Mouse (Mus musculus): ENCODE measurements around the gene Gabpb2. TPM values are rescaled to one million over a fixed set of nuclear protein-coding genes. Genes with fewer than 3 reads are reported as not detected.

Gene Gabpb2
- total RNA-seq, 2 experiments from 2014 or later, result 6.3 to 13.4 TPM

DNA sequence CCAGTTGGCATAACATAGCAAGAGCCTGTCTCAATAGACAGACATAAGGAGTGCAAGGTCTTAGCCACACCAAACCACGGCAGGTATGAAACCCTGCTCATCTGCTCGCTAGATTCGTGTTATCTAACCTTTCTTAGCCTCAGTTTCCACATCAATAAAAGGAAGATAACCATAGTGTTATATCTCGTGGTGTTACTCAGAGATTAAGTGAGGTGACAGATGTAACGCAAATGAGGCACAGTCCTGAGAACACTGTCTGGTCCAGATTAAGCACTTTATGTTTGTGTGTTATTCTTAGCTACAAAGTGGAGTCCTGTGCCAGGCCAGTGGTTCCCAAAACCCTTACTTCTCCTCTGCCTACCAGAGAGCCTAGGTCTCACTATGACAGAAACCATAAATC is 52.9 kb downstream of the Gabpb2 start:
- intact Hi-C loops (cut with DNase I), result no loop called here
- no peak for DNase-seq (ENCODE audit: low spot score in 2 of 2)

DNA sequence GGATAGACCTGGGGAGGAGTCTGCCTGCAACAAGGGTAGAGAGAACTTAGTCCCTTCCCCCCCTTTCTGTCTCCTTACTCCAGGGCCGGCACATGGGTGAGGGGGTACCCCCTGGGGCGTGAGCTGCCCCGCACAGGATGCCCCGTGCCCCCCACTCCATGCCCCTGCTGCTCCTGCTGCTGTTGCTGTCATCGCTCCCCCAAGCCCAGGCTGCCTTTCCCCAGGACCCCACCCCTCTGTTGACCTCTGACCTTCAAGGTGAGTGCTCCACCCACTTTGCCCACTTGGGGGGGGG is 53.5 kb downstream of the Gabpb2 start:
- intact Hi-C loops (cut with DNase I), result no loop called here
- no peak for DNase-seq (ENCODE audit: low spot score in 2 of 2)

DNA sequence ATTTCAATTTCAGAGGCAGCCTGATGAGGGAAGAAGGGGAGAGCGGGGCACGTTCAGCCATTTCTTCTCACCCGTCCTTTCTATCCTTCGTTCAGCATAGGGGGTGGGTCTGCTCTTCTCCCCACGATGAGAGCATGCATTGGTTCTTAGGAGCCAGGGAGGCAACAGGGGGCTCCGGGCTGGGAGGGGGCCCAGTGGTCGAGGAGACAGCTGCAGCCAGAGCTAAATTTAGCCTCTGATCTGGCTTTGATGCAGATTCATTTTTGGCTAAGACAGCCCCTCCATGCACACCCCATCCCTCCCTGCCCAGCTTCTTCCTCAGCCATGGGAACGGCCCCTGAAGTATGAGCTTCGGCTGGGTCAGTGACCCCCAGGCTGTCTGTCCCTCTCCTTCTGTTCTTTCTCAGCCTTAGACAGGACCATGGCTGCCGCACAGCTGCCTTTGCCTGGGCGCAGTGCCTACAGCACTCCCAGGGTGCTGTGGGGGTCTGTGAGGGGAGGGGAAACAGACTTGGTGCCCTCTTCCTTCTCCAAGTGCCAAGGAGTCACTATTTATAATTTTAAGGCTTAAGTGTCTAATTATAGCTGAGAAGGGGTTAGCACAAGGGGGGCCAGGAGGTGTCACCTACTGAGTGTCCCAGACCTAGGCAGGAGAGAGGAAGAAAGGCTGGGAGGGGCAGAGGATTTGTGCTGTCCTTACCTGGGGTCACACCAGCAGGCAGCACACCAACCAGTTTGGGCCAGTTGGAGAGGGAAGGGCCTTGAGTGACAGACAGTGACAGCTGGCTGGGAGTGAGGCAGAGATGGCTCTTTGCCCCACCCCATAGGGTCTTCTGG is 54.1 kb downstream of the Gabpb2 start:
- intact Hi-C loops (cut with DNase I), result no loop called here
- no peak for DNase-seq (ENCODE audit: low spot score in 2 of 2)

DNA sequence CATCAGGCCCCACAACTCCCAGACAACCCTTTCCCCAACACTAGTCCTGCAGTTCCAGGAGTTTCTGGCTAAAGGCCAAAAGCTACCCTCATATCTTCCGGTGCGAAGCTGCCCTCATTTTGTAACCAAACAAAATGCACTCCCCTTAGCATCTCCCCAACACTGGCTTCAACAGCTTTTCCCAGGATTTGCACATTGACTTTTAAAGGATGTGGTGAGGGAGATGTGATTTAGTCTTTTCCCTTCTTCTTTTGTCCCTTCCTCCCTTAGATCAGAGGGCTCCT is 55.4 kb downstream of the Gabpb2 start:
- DNase-seq (ENCODE audit: low spot score in 2 of 2), result no peak
- intact Hi-C loops (cut with DNase I), result no loop called here

DNA sequence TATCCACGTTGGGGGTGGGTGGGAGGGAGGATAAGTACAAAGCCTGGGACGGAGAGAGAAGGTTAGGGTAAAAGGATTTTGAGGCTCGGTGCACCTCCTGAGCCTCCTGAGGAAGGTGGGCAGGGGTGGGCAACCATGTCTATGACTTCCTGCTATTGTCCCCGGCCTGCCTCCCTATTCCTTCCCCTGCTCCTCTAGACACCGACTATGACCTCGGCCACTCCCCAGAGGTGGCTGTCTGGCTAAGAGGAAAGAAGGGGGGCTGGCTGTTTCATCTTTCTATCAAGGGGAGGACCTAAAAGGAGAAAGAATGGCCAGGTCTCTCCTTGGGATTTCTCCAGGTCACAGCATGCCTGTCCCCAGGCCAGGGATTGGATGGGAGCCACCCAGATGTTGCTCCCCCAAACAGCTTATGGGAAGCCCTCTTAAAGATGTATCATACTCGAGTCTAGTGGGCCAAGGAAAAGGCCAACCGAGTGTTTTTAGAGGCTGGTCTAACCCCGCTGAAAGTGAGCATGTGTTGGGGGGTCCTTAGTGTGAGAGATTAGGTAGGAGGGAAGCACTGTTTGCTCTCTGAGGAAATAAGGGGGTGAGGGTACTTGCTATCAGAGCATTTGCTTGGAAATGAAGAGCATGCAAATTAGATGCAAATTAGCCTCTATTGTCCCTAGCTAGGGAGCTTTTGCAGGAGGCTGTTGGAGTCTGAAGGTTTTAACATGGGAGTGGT is 55.9 kb downstream of the Gabpb2 start:
- intact Hi-C loops (cut with DNase I), result no loop called here
- no peak for DNase-seq (ENCODE audit: low spot score in 2 of 2)

DNA sequence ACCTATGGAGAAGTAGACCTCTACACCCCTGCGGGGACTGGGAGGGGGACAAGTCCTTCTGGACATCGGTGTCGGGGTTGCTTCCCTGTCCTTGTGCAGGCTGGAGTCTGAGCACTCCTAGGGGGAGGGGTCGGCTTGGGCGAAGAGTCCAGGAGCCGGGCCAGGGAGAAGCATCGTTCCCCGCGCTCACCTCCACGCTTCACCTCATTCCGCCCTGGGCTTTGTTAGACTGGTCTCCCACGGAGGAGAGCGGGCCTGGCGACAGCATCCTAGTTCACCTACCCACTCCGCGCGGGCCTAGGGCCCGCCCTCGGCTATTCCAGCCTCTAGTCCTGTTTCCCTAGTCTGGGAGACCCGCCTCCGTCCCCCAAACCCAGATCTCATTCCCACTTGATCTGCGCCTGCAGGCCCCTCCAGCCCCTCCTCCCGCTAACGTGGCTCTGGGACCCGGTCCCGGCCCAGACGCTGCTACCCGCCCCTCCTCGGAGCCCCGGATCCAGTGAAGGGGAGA is 56.6 kb downstream of the Gabpb2 start:
- DNase-seq (ENCODE audit: low spot score in 2 of 2), result peak in 1 of 2 experiments; percentile 23
- intact Hi-C loops (cut with DNase I), result no loop called here

DNA sequence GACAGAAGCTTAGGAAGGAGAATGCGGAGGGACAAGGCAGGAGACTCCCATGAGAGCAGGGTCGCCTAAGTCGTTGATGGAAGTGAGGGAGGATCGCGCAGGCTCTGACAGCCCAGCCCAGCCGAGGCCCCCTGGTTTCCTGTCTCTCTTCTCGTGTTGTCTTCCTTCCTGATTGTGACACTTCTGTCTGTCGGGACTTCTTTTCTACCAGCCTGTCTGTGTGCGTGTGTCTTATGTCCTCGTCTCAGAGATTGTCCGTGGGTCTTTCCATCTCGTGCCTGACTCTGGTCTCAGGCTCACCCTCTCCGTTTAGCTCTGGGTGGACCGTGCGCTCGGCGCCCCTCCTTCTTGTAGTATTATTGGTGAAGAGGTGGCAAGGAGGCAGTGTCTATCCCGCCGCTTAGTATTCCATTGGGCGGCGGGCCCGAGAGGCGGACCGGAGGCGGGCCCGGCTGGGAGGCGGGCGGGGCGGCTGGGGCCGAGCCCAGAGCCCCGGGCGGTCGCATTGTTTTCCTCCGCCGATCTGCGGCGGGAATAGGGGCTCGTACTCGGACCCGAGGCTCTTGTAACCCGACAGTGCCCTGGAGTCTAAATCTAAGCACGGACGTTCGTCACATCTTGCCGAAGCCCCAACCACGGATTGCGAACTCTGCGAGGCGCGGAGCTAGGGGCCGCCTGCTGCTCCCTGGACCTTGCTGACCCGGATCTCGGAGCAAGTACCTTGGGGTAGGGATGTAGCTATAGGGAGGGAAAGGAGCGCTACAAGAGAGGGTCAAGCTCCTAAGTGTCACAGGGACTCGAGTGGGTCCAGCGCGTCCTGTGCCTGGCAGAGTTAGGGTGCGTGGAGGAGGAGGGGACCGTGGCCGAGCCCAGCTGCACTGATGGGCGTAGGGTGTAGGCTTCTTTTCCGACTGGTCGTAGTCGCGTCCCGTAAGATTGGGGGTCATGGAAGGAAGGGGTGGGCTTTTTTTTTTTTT is 57.4 kb downstream of the Gabpb2 start, which contains the start of gene Sema6c:
Sema6c (plus strand) TSS at position 471 of the 977 bp plus-strand sequence.
- peak; percentile 86 to 87 for DNase-seq (ENCODE audit: low spot score in 2 of 2)
- intact Hi-C loops (cut with DNase I), result no loop called here

DNA sequence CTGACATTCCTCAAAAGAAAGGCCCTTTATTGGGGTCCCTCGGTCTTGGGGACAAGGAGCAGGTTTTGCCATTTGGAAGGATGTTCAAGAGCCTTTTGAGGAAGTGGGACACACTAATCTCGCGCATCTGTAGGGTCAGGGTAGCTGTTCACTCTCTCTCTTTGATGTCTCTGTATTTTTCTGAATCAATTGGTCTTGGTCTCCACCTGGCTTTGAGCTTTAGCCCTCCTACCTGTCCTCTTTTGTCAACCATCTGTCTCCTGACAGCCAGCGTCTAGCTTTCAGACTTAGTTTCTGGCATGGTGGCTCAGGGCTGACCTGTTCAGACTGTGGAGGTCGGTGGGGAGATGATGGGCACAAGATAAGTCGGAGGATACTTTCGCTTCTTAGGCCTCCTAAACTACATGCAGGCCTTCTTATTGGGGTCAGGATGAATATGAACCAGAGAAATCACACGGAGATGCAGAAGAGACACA is 58.2 kb downstream of the Gabpb2 start:
- intact Hi-C loops (cut with DNase I), result no loop called here
- DNase-seq (ENCODE audit: low spot score in 2 of 2), result no peak

DNA sequence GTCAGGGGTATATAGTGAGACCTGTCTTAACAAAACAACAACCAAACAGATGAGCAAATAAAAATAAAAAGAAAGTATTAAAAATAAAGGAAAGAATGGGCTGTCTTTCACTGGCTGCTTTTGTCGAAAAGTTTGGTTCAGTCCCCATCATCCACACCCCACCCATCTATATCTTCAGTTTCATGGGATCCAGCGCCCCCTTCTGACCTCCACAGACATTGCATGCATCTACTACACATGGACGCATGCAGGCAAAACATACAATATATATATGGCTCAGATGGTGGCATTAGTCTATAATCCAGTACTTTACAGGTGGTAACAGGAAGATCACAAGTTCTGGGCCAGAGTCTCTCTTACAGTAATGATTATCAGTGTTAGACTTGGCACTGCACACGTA is 63.8 kb downstream of the Gabpb2 start:
- intact Hi-C loops (cut with DNase I), result no loop called here
- no peak for DNase-seq (ENCODE audit: low spot score in 2 of 2)

DNA sequence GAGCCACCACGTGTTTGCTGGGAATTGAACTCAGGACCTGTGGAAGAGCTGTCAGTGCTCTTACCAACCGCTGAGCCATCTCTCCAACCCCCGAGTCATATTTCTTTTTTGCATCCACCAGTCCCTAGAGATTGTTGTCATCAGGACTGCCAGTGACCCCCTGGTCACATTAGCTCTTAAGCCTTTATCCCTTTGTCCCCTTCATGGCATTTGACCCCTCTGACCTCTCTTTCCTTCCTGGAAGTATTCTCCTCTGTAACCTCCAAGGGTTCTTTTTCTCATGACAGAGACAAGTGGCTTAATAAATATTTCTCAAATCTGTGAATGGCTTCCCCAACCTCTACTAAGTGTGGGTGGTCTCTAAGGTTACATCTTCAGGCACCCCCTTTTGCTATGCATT is 69.8 kb downstream of the Gabpb2 start:
- intact Hi-C loops (cut with DNase I), result no loop called here
- DNase-seq (ENCODE audit: low spot score in 2 of 2), result no peak

DNA sequence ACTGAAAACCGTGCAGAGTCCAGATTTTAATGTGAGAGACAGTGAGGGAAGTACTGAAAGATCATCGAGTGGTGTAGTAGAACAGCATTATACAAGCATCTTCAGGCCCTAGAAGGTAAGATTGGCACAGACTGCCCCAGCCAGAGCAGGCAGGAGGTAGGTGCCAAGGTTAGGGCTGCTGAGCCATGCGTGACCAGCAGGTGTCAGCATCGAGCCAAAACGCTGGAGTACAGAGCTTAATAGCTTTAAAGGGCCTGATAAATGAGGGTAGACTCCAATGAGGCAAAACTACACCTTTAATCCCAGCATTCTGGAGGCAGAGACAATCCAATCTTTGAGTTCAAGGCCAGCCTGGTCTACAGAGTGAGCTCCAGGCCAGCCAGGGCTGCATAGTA is 75.1 kb downstream of the Gabpb2 start:
- DNase-seq (ENCODE audit: low spot score in 2 of 2), result peak; percentile 75 to 82
- intact Hi-C loops (cut with DNase I), result loop anchor here (2.0 to 5.0 kb wide), 2 partner anchors 74 to 120 kb away; partner anchors contain the start of gene Gabpb2

DNA sequence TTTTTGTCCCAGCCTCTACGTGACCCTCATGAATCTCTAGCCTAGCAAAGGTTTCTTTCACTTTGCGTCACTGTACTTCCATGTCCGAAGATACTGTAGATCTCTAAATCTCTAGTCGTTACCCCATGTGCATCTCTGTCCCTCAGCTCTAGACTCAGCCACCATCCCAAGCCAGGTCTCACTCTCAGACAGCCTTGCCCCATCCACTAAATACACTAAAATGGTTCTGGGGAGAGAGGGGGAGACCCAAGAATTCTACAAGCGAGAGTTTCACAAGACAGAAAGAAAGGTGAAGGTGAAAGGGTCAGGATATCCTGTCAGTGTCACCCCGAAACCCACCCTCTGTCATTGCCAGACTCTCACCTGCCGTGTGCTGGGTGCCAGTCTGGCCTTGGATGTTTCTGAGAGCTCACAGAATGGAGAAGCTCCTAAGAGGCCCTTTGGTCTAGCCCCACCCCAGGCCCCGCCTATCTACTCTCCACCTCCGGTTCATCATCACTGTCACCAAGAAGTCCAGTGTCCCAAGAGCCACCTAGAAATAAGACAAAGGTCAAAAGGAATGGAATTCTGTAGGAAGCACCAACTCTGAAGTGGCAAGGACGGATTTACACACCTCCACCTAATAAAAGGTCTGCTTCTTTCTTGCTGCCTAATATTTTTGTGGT is 75.6 kb downstream of the Gabpb2 start, which contains the start of gene Tnfaip8l2:
Tnfaip8l2 (minus strand) TSS at position 409 of the 665 bp plus-strand sequence.
- intact Hi-C loops (cut with DNase I), result loop anchor here (2.0 to 5.0 kb wide), 2 partner anchors 75 to 120 kb away; partner anchors contain the start of gene Gabpb2

DNA sequence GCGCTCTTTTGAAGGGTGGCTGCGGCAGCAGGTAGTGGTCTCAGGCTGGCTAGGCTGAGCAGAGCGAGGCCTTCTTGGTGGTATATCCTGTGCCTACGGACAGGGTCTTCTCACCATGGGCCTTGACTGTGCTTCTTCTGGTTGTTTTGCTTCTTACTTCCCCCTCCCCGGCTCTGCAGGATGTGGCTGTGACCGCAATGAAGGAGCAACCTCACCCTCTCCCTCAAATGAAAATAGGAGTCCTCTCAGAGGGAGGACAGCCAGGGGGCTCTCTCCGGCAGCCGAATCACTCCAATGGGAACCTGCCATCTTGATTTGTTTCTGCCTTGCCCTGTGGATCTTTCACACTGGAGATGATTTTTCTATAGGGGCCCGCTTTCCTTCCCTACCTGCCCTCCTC is 76.2 kb downstream of the Gabpb2 start:
- DNase-seq (ENCODE audit: low spot score in 2 of 2), result no peak
- intact Hi-C loops (cut with DNase I), result loop anchor here (5.0 kb wide), 1 partner anchor 121 kb away; no protein-coding TSS in a partner anchor

More for the DNA sequence above, 75.6 kb downstream of the Gabpb2 start, which contains the start of gene Tnfaip8l2:
- no peak for DNase-seq (ENCODE audit: low spot score in 2 of 2)

DNA sequence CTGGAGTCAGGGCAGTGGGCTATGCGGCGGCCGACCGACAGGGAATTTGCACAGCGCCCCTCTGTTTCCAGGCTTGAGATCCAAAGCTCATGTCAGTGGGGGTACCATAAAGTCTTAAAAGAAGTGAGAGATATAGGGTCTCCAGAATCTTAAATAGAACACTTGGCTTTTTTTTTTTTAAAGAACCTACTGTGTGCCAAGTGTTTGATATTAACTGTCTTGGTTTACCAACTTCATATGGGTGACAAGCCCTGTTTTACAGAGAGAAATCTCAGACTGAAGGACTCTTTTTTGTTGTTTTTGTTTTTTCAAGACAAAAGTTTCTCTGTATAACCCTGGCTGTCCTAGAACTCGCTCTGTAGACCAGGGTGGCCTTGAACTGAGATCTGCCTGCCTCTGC is 76.9 kb downstream of the Gabpb2 start:
- no peak for DNase-seq (ENCODE audit: low spot score in 2 of 2)
- intact Hi-C loops (cut with DNase I), result loop anchor here (5.0 kb wide), 1 partner anchor 122 kb away; no protein-coding TSS in a partner anchor

DNA sequence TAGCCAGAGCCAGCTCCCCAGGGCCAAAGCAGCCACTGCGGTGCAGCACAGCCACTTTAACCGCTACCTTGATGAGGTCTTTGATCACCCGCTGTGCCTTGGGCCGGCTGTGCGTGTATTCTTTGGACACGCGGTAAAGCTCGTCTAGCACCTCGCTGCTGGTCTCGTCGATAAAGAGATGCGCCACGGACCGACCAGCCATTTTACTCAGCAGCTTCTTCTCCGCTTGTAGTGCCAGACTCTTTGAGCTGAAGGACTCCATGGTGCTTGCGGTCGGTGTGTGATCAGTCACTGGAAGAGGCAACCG is 77.5 kb downstream of the Gabpb2 start:
- DNase-seq (ENCODE audit: low spot score in 2 of 2), result no peak
- intact Hi-C loops (cut with DNase I), result loop anchor here (5.0 kb wide), 1 partner anchor 122 kb away; no protein-coding TSS in a partner anchor

DNA sequence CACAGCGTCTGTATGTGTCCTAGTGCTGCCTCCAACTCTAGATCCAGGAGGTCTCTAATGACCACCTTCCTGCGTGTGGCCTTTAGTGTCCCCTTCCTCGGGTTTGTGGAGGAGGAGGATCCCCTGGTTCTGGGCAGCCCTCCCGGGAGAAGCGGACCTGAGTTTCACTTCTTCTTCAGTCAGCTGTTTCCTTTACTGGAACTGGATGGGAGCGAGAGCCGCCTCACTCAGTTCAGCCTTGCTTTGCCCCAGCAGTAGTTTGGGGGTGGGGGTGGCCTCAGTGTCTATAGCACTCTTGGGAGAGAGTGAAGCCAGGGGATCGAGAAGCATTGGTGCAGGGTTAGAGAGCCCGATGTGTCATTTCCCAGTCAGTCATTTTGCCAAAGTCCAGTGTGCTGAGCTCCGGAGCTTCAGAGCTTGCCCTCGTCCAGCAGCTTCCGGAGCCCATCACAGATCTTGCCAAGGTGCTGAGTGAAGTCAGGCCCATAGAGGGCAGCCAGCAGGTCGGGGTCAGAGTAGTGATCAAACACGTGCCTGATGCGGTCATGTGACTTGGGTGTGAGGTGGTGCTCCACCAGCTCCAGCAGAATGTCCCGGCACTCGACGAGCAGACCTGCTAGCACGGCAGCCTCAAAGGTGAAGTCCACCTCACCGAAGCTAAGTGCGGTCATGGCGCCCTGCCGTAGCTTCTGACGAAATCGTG is 78.0 kb downstream of the Gabpb2 start:
- intact Hi-C loops (cut with DNase I), result loop anchor here (5.0 kb wide), 1 partner anchor 123 kb away; no protein-coding TSS in a partner anchor
- no peak for DNase-seq (ENCODE audit: low spot score in 2 of 2)

DNA sequence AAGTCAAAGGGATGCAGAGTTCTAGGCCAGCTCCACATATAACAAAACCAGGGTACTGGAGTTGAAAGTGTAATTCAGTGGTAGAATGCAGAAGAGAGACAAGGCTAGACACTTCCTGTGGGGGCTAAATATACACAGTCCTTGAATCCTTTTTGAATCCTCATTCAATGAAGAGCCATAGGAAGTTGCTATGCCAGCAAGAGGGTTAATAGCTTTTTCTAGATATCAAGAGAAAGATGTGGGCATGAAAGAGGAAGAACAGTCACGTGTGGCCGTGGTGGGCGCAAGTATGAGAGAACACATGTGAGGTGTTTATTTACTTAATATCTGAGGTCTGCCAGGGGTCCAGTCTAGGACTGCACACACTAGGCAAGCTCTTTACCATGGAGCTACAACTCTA is 81.4 kb downstream of the Gabpb2 start:
- DNase-seq (ENCODE audit: low spot score in 2 of 2), result no peak
- intact Hi-C loops (cut with DNase I), result no loop called here

DNA sequence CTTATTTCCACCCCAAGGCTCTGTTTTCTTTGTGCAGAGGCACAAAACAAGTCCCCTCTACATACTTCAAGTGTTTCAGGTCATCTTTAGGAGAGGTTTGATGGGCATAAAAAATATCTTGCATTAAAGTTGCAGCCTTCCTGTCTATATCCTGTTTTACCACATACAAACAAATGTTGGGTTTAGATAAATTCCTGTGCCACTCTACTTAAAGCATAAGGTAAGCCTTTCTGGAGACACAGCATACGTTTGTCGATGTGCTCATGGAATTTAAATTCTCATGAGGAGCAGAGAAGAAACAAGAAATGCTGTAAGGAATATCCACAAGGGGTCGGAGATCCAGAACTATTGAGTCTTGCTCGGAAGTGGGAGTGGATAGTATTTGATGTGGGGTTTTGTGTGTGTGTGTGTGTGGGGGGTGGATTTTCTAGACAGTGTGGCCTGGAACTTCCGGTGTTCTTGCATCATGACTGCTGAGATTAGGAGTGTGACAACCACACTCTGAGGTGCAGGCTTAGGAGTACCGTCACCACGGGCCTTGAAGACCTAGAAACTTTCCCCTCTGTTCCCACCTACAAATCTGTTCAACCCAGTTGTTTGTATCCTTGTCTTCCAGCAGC is 82.2 kb downstream of the Gabpb2 start:
- intact Hi-C loops (cut with DNase I), result no loop called here
- DNase-seq (ENCODE audit: low spot score in 2 of 2), result no peak
